Mouse (Mus musculus) left cerebral cortex, adult 18-20 months (tissue): Measurements from ENCODE around the gene Scmh1. TPM values are rescaled to one million over a fixed set of nuclear protein-coding genes. Genes with fewer than 3 reads are reported as not detected.

ENCODE experiments used
- DNase-seq, 2 experiments: peaks; one replicate each; pipeline ENCODE4 v3.0.0; 2021 to 2022; ENCODE audit warnings: low spot score in 2 of 2, mixed read lengths in 1 of 2
- total RNA-seq, 2 experiments: library from RNA; stranded (reverse); gene quantifications; 2 replicates each; pipeline ENCODE4 v1.2.3; 2021

The Scmh1 gene
- total RNA-seq, 2 experiments from 2014 or later = 78.5 to 84.3 TPM

DNA sequence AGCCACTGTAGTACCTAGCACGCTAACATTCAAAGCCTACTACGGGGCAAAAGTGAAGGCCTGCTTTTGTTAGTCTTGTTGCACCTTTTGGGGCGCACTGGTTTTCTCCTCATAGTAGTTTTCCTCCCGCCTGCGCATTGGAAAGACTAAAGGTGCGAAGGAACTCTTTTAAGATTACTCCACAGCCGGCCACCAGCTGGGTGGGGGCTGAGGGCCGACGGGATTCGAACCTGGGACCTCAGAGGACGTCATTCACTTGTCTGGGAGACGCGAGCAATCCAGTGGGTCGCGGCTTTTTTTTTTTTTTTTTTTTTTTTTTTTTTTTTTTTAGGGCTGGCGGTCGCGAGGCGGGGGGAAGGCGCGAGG, 320 bp upstream of the Scmh1 start:
- peak in 1 of 2 experiments; percentile 21 for DNase-seq

DNA sequence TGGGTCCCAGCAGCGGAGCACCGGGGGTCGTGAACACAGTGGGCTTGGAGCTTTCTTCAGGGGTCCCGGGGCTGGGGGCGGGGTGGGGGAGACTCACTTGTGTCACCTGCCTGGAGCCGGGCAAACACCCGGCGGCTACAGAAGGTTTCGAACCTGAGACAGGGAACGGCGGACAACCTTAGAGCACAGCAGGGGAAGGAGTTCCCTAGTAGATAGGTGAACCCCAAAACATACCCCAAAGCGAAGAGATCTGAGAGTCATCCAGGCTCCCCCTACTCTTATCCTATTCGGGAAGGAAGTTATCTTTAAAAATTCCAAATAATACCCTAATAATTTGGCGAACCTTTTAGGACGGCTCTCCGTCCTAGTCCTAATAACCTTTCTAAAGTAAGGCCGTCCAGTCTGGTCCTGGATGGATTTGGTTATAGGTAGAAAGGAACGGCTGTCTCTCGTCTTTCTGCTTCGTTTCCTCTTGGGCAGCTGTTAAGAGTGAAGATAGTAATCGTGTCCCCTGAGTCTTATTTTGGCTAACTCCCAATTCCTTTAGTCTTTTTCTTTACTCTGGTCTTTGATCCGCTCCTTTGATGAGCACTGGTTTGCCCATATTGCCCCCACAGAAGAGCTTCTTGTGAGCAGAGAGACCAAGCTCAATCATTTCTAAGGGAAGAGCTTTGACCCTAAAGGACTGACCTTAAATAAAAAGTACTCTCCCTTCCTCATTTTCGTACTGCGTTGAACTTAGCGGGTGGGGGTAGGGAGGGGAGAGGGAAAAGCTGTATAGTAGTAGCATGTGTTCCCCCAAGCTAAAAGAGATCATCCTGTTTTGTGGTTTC, 941 bp downstream of the Scmh1 start:
- no peak for DNase-seq

DNA sequence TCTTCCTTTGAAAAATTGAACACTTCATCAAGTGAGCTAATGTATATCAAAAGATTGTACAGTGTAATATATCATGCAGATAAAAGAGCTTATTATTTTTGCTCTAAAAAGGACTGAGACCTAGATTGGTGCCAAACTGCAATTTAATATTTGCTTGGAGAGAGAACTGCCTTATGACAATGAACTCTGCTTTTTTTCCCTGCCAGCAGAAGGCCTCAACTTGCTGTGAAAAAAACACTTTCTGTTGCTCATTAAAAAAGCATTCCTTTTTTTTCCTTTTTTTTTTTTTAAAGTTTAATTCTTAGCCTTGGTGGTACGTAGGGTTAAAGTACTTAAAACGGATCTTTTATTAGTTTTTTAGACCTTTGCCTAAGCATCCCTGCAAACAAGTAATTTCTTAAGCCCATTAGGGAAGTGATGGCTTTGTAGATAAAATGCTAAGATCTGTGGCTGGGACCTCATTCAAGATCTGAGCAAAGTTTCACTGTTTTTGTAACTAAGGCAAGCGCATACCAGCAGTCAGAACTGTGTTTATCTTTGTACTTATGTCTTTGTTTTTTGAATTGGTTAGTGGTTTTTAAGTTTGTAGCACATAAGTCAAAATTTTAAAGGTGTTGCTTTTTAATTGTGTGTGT, 1.7 kb downstream of the Scmh1 start:
- DNase-seq = no peak

DNA sequence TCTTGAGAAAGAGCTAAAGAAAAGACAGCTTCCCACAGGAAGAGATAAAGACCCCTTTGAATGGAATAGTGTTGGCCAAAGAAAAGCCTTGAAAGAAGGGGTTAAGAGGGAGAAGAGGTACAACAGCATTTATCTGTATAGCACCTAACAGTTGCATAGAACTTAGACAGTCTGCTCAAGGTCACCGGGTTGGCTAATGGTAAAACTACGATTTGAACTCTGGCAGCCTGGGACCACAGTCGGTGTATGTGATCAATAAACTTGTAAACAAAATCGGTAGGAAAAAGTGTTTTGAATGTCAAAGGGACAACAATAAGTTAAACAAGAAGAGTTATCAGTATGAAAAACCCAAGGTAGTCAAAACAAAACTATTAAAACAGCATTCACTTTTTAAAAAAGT, 13.0 kb downstream of the Scmh1 start:
- DNase-seq = no peak

DNA sequence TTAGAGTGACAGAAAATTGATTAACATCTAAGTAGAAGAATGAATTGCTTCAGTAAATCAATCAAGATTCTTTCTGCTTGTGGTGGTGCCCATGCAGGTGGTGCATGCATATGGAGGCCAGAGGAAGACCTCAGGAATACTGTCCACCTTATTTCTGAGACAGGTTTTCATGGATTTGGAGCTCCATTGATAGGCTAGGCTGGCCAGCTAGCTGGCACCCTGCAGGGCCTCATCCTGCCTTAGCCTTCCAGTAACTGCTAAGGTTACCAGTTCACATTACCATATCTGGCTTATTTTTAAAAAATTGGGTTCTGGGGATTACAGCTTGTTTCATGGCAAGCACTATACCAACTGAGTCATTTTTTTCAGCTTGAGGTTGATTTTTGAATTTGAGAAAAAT, 15.1 kb downstream of the Scmh1 start:
- DNase-seq = no peak

DNA sequence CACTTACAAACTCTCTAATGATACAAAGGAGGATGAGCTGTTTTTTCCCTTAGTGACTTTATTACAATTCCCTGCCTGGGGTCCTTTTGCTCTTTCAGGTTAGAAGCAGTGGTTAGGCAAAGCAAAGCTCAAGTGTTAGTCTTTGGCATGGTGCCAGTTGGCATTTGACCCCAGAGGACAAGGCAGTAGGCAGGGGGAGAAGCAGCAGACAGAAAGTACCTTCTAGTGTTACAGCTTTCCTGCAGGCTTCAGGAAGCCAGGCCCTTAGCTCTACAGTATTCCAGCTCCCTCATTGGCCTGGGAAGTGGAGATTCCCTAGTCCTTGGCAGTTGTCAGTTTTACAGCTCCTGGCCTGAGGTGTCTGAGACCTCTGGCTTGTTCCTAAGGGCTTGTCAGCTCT, 15.6 kb downstream of the Scmh1 start:
- no peak for DNase-seq

DNA sequence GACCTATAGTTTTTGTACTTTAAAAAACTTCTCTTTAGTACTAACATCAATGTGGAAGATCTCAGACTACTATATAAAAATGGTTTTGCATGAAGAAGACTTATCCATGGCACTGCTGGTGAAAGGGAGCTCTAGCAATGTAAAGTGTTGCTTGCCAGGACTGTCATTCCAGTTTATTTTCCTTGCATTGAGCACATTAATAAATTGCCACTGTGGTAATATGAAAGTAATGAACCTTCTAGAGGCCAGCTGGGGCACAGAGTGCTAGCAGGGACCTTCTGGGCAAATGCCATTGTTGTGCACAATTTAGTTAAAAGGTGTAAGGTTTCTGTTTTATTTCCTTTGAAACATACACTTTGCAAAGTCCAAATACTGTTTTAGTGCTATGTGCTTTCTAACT, 25.5 kb downstream of the Scmh1 start:
- DNase-seq = no peak

DNA sequence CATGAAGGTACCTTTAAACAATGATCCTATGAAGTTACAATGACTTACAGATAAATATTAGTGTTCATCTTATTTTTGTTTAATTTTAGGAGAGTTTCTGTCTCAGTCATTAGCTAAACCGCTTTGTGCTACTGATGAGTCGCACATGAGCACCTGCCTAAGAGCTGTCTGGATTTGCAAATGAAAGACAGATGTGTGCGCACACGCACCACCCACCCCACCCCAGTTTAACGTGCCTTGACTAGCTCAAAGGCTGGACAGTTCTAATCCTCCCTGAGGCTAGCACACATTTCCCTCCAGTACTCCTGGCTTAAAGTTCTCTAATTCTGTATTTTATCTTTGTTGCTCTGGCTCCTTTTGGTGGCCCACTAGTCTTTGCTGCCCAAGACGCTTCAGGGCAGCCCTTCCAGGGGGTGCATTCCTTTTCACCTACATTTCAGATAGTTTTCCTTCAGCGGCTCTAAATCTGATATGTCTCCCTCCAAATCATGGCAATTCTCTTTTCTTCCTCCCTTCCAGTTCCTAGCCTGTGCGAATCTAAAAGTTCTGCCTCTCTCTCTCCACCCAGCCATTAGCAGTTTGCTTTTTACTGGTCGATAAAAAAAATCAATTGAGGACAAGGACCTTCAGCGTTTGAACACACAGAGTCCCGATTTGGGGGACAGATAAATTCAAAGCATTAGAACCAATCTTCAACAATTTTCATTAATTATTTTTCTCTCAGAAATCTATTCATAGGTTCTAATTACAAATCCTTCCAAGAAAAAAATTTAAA, 27.7 kb downstream of the Scmh1 start:
- DNase-seq = no peak

DNA sequence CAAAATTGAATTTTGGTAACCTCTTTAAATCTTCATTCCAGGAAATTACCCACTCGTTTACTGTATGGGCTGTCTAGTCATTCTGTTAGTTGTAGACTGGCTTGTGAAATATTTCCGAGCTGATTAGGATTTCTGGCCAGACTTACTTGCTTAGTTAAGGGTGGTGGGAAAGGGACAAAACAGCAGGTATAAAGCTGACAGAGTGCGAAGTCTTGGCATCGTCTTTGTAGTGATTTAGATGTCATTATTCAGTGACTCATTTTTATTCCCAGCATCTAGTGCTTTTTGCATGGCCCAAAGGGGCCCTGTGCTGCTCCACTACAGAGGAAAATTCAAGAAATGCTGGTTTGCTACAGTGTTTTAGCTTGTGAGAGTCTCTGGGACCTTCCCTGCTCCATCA, 56.7 kb downstream of the Scmh1 start:
- DNase-seq = no peak

DNA sequence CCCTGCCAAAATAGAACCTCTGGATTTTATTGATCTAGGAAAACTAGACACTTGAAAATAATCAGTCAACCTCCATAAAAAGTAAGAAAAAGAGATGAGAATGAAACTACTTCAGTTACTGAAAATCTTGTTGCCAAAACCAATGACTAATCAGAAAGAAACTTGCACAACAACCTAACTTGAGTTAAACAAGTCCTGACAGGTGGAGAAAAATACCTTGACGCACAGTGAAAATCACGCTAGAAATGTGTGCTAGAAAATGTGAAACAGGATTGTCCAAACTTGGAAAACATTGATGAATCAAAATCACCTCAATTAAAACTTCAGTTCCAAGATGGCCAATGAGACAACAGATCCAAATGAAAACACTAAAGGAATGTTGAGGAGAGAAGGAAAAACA, 67.9 kb downstream of the Scmh1 start:
- DNase-seq = no peak

DNA sequence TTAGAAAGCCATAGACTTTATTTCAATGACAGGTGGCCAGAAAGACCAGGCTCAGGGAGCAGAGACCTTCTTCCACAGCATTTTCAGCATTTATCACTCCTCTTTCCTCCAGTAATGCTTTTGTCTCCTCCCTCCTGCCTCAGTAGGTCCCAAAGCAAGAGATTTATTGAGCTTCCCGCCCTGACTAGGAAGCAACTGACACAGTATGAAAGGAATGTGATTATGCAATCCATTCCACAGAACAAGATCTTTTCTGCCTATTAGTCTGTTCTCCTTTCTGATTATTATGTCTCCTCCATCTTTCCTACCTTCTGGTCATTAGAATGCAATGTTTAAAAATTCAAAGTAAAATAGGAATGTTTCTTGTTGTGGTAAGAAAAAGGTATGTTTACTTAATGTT, 82.6 kb downstream of the Scmh1 start:
- DNase-seq = no peak

DNA sequence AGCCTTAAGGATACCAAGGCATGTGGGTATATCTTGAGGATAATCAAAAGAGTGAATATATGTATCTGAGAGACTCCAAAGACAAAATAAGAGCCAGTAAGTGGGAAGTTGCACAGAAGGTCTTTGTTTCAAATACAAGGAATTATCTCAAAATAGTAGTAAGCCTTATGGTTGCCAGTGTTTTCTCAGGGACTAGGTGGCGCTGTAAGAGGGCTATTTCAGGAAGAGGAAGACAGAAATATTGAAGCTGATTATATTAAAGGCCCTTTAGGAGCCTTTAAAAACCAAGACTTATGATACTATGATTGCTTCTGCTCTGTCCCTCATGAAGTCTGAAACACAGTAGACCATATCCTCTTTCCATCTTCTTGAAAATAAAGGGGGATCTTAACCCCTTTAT, 101.9 kb downstream of the Scmh1 start:
- DNase-seq = no peak

DNA sequence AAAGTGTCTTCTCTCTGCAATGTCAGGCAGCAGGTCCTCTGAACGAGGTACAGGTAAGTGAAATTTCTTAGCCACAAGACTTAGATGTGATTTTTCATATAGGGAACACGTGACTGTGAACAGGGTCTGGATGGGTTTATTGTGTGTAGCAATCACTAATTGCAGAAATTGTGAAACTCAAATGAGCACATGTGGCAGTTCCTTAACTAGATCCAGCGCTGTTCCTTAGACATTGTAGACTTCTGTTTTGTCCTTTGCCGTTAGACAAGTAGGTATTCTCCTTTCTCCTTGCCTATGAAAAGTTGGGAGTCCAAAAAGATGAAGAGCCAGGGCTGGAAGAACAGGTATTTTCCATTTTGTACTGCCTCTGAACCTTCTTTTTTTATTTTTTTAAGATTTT, 106.1 kb downstream of the Scmh1 start:
- no peak for DNase-seq

DNA sequence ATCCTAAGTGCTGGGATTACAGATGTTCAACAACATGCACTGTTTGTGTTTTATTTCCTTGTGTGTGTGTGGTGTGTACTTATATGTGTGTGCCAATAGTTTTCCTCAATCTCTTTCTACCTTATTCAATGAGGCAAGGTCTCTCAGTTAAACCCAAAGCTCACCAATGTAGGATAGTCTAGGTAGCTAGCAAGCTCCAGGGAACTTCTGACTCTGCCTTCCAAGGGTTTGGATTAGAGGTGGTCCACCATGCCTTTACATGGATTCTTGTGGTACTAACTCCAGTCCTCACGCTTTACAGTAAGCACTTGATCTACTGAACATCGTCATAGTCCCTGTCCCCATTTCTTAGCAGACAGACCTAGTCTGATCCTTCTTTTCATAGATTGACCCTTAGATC, 109.3 kb downstream of the Scmh1 start:
- no peak for DNase-seq

DNA sequence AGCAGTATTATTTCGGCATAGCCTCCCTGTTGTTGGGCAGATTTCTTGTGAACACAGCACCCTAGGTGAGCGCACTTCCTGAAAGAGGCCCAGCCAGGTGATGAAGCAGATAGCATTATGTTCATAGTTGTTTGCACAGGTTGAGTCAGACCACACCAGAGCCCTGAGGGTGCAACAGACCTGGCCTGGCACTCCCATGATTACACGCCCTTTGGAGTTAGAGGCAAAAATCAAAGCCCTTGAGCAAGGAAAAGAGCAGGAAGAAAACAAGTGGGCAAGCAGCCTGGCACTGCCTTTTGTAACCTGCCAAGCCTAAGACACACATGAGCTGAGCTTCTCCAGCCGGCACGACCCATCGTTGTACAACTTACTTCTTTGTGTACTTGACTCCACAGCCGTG, 111.4 kb downstream of the Scmh1 start:
- DNase-seq = no peak

DNA sequence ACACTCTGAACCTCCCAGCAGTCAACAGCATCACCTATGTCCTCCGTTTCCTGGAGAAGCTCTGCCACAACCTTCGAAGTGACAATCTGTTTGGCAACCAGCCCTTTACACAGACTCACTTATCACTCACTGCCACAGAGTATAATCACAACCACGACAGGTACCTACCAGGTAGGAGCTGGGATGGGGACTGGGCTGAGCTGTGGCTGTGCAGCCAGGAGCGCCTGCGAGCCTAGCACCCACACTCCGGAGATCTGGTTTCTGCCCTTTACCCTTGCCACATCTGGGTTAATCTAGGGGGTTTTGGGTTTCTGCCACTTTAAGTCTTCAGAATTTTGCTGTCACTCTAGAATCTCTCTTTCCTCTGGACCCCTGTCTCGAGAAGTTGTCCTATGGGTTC, 111.8 kb downstream of the Scmh1 start:
- no peak for DNase-seq

DNA sequence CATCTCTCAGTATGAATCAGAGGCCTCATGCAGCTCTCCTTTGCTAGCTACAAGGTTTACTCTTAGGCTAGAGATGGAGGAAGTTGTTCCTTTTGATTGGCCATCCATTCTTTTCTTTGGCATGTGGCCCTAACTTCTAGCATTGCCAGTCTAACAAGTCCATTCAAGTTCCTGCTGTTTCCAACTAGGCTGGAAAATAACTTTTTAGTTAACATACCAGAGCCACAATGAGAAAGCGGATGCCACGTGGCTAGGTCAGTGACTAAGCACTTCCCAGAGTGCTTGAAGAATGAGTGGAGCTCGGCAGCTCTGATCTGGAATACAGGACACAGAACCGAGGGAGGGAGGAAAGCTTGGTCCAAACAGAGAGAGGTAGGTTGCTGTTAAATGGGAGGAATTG, 112.3 kb downstream of the Scmh1 start:
- no peak for DNase-seq

DNA sequence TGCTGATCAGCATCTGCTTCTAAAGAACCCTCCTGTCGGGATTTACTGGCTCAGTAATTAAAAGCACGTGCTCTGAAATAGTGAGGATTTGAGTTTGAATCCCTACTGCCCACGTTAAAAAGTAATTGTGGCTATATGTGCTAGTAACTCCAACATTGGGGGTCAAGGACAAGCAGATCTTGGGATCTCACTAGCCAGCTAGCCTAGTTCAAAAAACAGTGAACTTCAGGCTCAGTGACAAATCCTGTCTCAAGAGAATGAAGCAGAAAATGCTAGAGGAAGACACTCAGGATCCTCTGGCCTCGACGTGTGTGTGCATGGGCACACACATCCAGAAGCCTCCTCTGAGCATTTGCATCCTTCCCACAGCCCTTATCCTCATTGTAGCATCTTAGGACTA, 116.7 kb downstream of the Scmh1 start:
- DNase-seq = no peak

DNA sequence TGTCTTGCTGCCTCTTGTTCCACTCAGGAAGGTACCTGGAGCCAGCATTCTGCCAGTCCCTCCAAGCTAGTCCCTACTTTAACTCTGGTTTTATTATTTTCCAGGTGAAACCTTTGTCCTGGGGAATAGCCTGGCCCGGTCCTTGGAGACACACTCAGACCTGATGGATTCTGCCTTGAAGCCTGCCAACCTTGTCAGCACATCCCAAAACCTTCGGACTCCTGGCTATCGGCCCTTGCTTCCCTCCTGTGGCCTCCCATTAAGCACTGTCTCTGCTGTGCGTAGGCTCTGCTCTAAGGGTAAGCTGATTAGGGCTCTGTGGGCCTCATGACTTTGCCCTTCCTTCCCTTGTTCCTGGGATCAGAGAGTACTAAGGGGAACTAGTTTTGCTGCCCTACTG, 117.3 kb downstream of the Scmh1 start:
- DNase-seq = no peak

DNA sequence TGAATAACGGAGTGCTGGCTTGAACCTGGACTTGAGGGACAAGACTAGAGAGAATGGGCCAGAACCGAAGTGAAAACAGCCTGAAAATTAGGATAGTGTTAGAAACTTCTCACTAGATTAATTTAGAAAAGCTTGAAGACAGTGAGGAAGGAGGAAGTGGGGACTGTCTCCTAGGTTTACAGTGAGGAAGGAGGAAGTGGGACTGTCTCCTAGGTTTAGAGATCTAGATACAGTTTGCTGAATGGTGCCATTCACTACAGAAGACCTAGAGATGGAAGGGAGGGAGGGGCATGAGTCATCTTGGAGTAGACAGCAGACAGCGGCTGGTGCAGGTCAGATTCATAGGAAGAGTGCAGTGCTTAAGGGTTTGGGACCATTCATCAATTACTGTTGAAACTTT, 118.0 kb downstream of the Scmh1 start:
- DNase-seq = no peak

DNA sequence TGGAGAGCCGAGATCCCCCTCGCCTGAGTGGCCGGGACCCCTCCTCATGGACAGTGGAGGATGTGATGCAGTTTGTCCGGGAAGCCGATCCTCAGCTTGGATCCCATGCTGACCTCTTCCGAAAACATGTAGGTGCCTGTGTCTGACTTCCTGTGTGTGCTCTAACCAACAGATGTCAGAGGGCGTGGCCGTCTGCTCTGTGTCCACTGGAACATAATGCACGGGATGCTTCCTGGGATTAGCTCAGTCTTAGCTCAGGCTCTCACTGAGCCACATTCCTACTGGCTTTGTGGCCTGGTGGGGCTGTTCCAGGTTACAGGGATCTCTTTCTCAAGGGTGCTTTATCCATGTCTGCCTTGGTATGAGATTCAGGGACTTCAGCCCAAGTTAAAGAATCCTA, 123.1 kb downstream of the Scmh1 start:
- no peak for DNase-seq

DNA sequence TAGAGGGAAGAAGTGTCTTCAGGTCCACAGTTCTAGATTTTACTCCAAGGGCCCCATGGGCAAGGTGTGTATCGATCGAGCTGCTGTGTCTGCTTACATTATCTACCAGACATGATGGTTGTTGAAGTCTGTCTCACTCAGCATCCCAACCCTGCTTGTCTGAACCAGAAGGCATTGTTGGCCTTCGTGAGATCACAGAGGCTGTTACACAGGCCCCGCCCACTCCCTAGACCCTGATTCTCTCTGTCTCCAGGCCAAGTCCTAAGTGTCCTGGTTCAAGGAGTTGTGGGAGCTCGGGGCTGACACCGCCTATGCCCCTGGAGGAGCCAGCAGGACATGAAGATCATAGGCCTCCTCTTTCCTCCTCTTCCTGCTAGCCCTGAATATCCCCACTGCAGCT, 126.9 kb downstream of the Scmh1 start, which contains the start of gene Slfnl1:
TSS of gene Slfnl1 (plus strand) at position 246 of the 400 bp plus-strand sequence.
- no peak for DNase-seq
